Mouse (Mus musculus): ENCODE data around the gene Gpa33.

GRCm38 (mm10) chr1:166160111-166160510, 30.1 kb downstream of the Gpa33 start:
- TF ChIP-seq CTCF (IDR thresholded peaks at IDR 0.05; ENCODE audit: low read depth, low read length) (no peak), POLR2A (IDR thresholded peaks at IDR 0.05; ENCODE audit: extremely low read depth, insufficient read depth, low read length) (no peak)
